Mouse (Mus musculus): ENCODE measurements around the gene Slmap. TPM values are rescaled to one million over a fixed set of nuclear protein-coding genes. Genes with fewer than 3 reads are reported as not detected.
"Not testable (repeated sequence)": the region's sequence is repeated elsewhere in the genome, so short reads cannot be mapped to it uniquely, and the experiment has no call there.

Gene Slmap
- total RNA-seq, 4 experiments from 2014 or later, result 71.2 to 93.9 (median 81.5) TPM

GRCm38 (mm10) chr14:26388961-26389360 lies 145.8 kb downstream of the Slmap start:
- not testable (repeated sequence) for DNase-seq

GRCm38 (mm10) chr14:26386999-26387398 lies 147.7 kb downstream of the Slmap start:
- not testable (repeated sequence) for DNase-seq

GRCm38 (mm10) chr14:26385659-26386058 lies 149.1 kb downstream of the Slmap start:
- DNase-seq, result not testable (repeated sequence)

- no peak for DNase-seq
Observed at GRCm38 (mm10) chr14:26379071-26379470, 155.7 kb downstream of the Slmap start.

- DNase-seq, result peak; percentile 40
Observed at GRCm38 (mm10) chr14:26376652-26377051, 158.1 kb downstream of the Slmap start.

Other genes with a start within 250 kb of the Slmap start
- gene Dennd6a, start 38.9 kb upstream of the Slmap start, total RNA-seq (2022), result 10 to 100 TPM; 31.6 to 44.2 (median 40.0) TPM
- 100 to 1,000 TPM; 158 to 182 (median 166) TPM for gene Arf4, start 103.1 kb upstream of the Slmap start, total RNA-seq (2022)
- gene Pde12, start 135.0 kb upstream of the Slmap start, total RNA-seq (2022), result 10 to 100 TPM in 2 of 4 experiments, 1 to 10 TPM in 2; 9.7 to 11.6 (median 10.4) TPM
- gene Dnah12, start 158.3 kb upstream of the Slmap start, total RNA-seq (2022), result under 1 TPM; 0.06 to 0.21 (median 0.09) TPM